Mouse (Mus musculus) heart, embryonic 15.5 days (tissue): Measurements from ENCODE around the gene Golga5. TPM values are rescaled to one million over a fixed set of nuclear protein-coding genes. Genes with fewer than 3 reads are reported as not detected.

ENCODE experiments used
- ATAC-seq: fragments of 200-750 bp; cut with Nextera tagmentation; replicated peaks from 2 replicates; pipeline ENCODE4 v1.8.0; 2017; ENCODE audit warnings: low read depth, moderate TSS enrichment; ENCODE audit not compliant: insufficient number of reproducible peaks, insufficient read depth, low FRiP score
- H3K27ac ChIP-seq: fragments of 300-500 bp; sonication (generic); 2 replicates; pipeline ENCODE4 v1.5.1; 2015; ENCODE audit warnings: mild to moderate bottlenecking, inconsistent platforms
- H3K27me3 ChIP-seq: fragments of 300-500 bp; sonication (generic); 2 replicates; pipeline ENCODE4 v1.6.1; 2015; ENCODE audit warnings: inconsistent platforms
- H3K36me3 ChIP-seq: fragments of 300-500 bp; sonication (generic); 2 replicates; pipeline ENCODE4 v1.6.1; 2015; ENCODE audit warnings: mild to moderate bottlenecking, inconsistent platforms
- H3K4me1 ChIP-seq: fragments of 300-500 bp; sonication (generic); replicated peaks from 2 replicates; pipeline ENCODE4 v1.6.1; 2015; ENCODE audit warnings: inconsistent platforms
- H3K4me2 ChIP-seq: fragments of 300-500 bp; sonication (generic); 2 replicates; pipeline ENCODE4 v1.6.1; 2015; ENCODE audit warnings: inconsistent platforms, mild to moderate bottlenecking, moderate library complexity
- H3K4me3 ChIP-seq: fragments of 300-500 bp; sonication (generic); 2 replicates; pipeline ENCODE4 v1.5.1; 2015; ENCODE audit warnings: mild to moderate bottlenecking, inconsistent platforms
- H3K9ac ChIP-seq: fragments of 300-500 bp; sonication (generic); 2 replicates; pipeline ENCODE4 v1.6.1; 2015; ENCODE audit warnings: mild to moderate bottlenecking, inconsistent platforms
- H3K9me3 ChIP-seq: fragments of 300-500 bp; sonication (generic); replicated peaks from 2 replicates; pipeline ENCODE4 v1.6.1; 2016; ENCODE audit warnings: inconsistent platforms
- WGBS: fragments of 180-500 bp; shearing (Covaris S2); methylation state at CpG from one replicate; pipeline ENCODE4 v1.1.7; 2015; ENCODE audit warnings: mixed read lengths; 5-methylcytosine and 5-hydroxymethylcytosine counted together
- polyA plus RNA-seq: library from polyadenylated mRNA; unstranded; fragments of >200 nt; fragmentation: Nextera tagmentation; extraction: Ambion mirVana; gene quantifications from 2 replicates; pipeline ENCODE4 v1.2.1, GENCODE M21; 2015

Golga5 gene
- polyA plus RNA-seq, 1 experiment from 2014 or later: 24.4 TPM

GRCm38 (mm10) chr12:102445436-102445835 is 23.5 kb upstream of the Golga5 start:
- 62% methylated on average over 4 of the region's 4 CpGs for WGBS
- no peak overlapping the region for H3K4me3 ChIP-seq

DNA sequence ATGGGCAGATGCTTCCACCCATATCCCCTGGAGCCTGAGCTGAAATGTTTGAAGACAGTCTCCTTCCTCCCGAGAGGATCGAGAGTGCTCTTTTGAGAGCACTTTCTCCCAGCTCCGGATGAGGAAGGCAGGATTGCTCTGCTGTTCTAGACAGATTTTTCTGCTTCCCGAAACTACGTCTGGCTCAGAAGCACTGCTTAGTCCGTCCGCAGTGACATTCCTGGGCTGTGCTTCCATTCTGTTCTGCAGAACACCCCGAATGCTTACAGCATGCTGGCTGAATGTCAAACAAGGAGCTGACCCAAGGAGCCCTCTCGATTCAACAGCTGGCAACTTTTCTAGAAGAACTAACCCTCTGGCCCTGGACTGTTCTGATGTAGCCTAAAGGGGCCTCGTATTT is 18.5 kb upstream of the Golga5 start:
- Histone ChIP-seq H3K4me2 (peak overlapping the region; percentile 7; the same call in 1 of the 2 replicates), H3K27ac (peak overlapping the region; percentile 49), H3K9ac (no peak overlapping the region), H3K36me3 (no peaks in the 10 kb centered on the region), H3K9me3 (no peaks in the 10 kb centered on the region), H3K4me1 (peaks cover 11% of the 10 kb centered on the region), H3K4me3 (no peak overlapping the region), H3K27me3 (no peaks in the 10 kb centered on the region)
- ATAC-seq: no peak
- 38% methylated on average over 10 of the region's 10 CpGs for WGBS

More at GRCm38 (mm10) chr12:102445436-102445835, 23.5 kb upstream of the Golga5 start:
- peaks cover 4% of the 10 kb centered on the region for H3K4me1 ChIP-seq
- H3K36me3 ChIP-seq: no peaks in the 10 kb centered on the region
- no peak overlapping the region for H3K4me2 ChIP-seq
- no peak overlapping the region for H3K27ac ChIP-seq
- no peak for ATAC-seq
- H3K27me3 ChIP-seq: no peaks in the 10 kb centered on the region
- no peaks in the 10 kb centered on the region for H3K9me3 ChIP-seq
- no peak overlapping the region for H3K9ac ChIP-seq

GRCm38 (mm10) chr12:102451126-102451851 is 17.6 kb upstream of the Golga5 start:
- H3K4me2 ChIP-seq: no peak overlapping the region
- H3K27me3 ChIP-seq: no peaks in the 10 kb centered on the region
- H3K9me3 ChIP-seq: no peaks in the 10 kb centered on the region
- H3K4me3 ChIP-seq: no peak overlapping the region
- H3K9ac ChIP-seq: no peak overlapping the region
- 63% methylated on average over 8 of the region's 8 CpGs for WGBS
- H3K27ac ChIP-seq: peak overlapping the region; percentile 49
- H3K36me3 ChIP-seq: no peaks in the 10 kb centered on the region
- no peak for ATAC-seq
- peaks cover 11% of the 10 kb centered on the region for H3K4me1 ChIP-seq

GRCm38 (mm10) chr12:102453581-102453980 is 15.4 kb upstream of the Golga5 start:
- H3K9me3 ChIP-seq: no peaks in the 10 kb centered on the region
- no peak overlapping the region for H3K4me2 ChIP-seq
- H3K9ac ChIP-seq: no peak overlapping the region
- H3K27me3 ChIP-seq: no peaks in the 10 kb centered on the region
- 46% methylated on average over 6 of the region's 6 CpGs for WGBS
- H3K27ac ChIP-seq: no peak overlapping the region; the same call in 1 of the 2 replicates
- no peaks in the 10 kb centered on the region for H3K36me3 ChIP-seq
- H3K4me1 ChIP-seq: peaks cover 11% of the 10 kb centered on the region
- ATAC-seq: no peak
- H3K4me3 ChIP-seq: no peak overlapping the region

DNA sequence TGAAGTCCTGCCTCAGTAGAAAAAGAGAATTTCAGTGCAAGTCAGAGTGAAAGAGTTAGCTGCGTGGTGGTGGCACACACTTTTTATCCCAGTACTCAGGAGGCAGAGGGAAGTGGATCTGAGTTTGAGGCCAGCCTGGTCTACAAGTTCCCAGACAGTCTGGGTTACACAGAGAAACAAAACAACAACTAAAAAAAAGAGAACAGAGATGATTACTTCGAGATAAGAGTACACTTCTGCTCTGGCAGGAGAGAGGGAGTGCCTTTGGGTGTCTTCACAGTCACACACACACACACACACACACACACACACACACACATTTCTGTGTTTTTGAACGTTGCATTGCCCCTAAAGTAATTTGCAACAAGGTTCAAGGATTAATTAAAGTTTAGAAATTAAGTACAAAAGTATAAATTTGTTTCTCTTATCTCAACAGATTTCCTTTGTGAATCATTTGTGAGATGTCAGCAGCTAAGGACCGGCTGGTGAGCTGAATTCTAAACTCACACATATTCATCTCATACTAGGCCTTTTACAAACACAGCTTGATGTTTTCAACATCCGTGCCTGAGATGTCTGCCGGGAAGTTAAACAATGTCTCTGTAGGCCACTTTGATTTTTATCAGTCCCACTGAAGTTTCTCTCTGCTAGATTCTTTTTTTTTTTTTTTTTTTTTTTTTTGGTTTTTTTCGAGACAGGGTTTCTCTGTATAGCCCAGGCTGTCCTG is 12.3 kb upstream of the Golga5 start:
- WGBS: 56% methylated on average over 7 of the region's 7 CpGs
- no peaks in the 10 kb centered on the region for H3K36me3 ChIP-seq
- H3K27ac ChIP-seq: no peak overlapping the region
- no peak for ATAC-seq
- H3K4me1 ChIP-seq: no peaks in the 10 kb centered on the region
- no peak overlapping the region for H3K9ac ChIP-seq
- no peak overlapping the region for H3K4me2 ChIP-seq
- H3K27me3 ChIP-seq: no peaks in the 10 kb centered on the region
- no peak overlapping the region for H3K4me3 ChIP-seq
- no peaks in the 10 kb centered on the region for H3K9me3 ChIP-seq

DNA sequence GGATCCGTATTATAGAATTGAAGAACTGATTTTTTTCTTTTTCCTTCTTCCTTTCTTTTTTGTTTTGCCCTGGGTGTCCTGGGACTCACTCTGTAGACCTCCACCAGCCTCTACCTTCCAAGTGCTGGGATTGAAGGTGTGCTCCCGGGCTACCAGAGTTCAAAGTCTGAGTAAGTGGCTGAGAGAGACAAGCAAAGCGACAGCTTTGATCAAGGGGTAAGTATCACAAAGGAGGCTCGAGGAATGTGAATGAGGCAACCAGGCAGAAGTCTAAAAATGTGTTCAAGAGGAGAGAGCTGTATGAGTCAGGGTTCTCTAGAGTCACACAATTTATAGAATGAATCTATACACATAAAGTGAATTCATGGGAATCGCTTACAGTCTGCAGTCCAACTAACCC is 8.9 kb upstream of the Golga5 start:
- Histone ChIP-seq H3K9me3 (no peaks in the 10 kb centered on the region), H3K27me3 (no peaks in the 10 kb centered on the region), H3K4me1 (no peaks in the 10 kb centered on the region), H3K27ac (no peak overlapping the region), H3K4me3 (no peak overlapping the region), H3K36me3 (no peaks in the 10 kb centered on the region), H3K9ac (no peak overlapping the region), H3K4me2 (no peak overlapping the region)
- 53% methylated on average over 5 of the region's 5 CpGs for WGBS
- ATAC-seq: no peak

DNA sequence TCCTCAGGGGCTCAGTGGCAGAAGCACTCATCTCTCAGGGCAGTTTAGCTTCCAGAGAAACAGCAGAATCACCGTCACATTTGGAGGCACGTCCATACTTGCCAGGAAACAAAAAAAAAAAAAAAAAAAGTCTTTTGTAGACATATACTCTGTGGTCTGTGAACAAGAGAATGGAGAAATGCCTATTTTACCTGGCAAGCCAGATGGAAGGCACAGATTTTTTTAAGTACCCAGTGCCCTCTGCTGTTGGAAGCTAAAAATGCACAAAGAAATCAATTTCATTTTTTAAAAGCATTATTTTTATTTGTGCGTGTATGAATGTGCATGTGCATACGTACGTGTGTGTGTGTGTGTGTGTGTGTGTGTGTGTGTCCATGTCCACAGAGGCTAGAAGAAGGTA is 7.8 kb upstream of the Golga5 start:
- no peaks in the 10 kb centered on the region for H3K27me3 ChIP-seq
- no peak overlapping the region for H3K27ac ChIP-seq
- no peak overlapping the region for H3K9ac ChIP-seq
- no peak for ATAC-seq
- H3K4me3 ChIP-seq: no peak overlapping the region
- H3K4me2 ChIP-seq: no peak overlapping the region
- H3K9me3 ChIP-seq: no peaks in the 10 kb centered on the region
- WGBS: 61% methylated on average over 5 of the region's 5 CpGs
- no peaks in the 10 kb centered on the region for H3K36me3 ChIP-seq
- no peaks in the 10 kb centered on the region for H3K4me1 ChIP-seq

DNA sequence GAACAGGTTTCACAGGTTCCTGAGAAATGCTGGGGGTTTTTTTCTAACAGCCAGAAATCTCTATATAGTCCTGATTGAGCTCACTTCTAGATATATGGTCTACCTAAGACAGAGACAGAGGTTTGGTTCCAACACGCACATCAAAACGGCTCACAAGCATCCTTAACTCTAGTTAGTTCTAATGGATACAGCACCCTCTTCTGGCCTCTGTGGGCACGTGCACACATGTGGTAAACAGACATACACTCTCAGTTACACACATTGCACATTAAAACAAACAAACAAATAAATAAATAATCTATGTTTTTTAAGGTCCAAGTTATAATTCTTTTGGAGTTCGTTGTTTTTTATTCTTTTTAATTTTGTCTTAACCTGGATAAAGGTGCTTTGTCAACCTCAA is 4.3 kb upstream of the Golga5 start:
- no peak overlapping the region for H3K9ac ChIP-seq
- H3K4me2 ChIP-seq: no peak overlapping the region
- H3K9me3 ChIP-seq: no peaks in the 10 kb centered on the region
- H3K36me3 ChIP-seq: no peaks in the 10 kb centered on the region
- H3K27me3 ChIP-seq: no peaks in the 10 kb centered on the region
- H3K27ac ChIP-seq: no peak overlapping the region
- no peak for ATAC-seq
- H3K4me1 ChIP-seq: peaks cover under 1% of the 10 kb centered on the region; the same call in 1 of the 2 replicates
- H3K4me3 ChIP-seq: no peak overlapping the region
- WGBS: 68% methylated on average over 4 of the region's 4 CpGs

GRCm38 (mm10) chr12:102468136-102468535 is 799 bp upstream of the Golga5 start:
- H3K4me3 ChIP-seq: no peak overlapping the region
- H3K27ac ChIP-seq: no peak overlapping the region
- H3K4me2 ChIP-seq: no peak overlapping the region
- H3K4me1 ChIP-seq: peaks cover 7% of the 10 kb centered on the region
- H3K9me3 ChIP-seq: no peaks in the 10 kb centered on the region
- 86% methylated on average over 1 of the region's 1 CpGs for WGBS
- H3K27me3 ChIP-seq: no peaks in the 10 kb centered on the region
- H3K9ac ChIP-seq: no peak overlapping the region
- H3K36me3 ChIP-seq: peaks cover 8% of the 10 kb centered on the region
- ATAC-seq: no peak

- H3K4me2 ChIP-seq: no peak overlapping the region
- 89% methylated on average over 7 of the region's 7 CpGs for WGBS
- peaks cover 47% of the 10 kb centered on the region for H3K36me3 ChIP-seq
- no peak overlapping the region for H3K27ac ChIP-seq
- H3K4me3 ChIP-seq: no peak overlapping the region
- no peak for ATAC-seq
- H3K27me3 ChIP-seq: no peaks in the 10 kb centered on the region
- H3K9me3 ChIP-seq: no peaks in the 10 kb centered on the region
- peaks cover 7% of the 10 kb centered on the region for H3K4me1 ChIP-seq
- no peak overlapping the region for H3K9ac ChIP-seq
Observed at GRCm38 (mm10) chr12:102474411-102474810, 5.5 kb downstream of the Golga5 start.

GRCm38 (mm10) chr12:102480481-102480880 is 11.5 kb downstream of the Golga5 start:
- 89% methylated on average over 4 of the region's 4 CpGs for WGBS
- H3K36me3 ChIP-seq: peaks cover 71% of the 10 kb centered on the region
- no peak for ATAC-seq

More at GRCm38 (mm10) chr12:102480481-102480880, 11.5 kb downstream of the Golga5 start:
- Histone ChIP-seq H3K9me3 (no peaks in the 10 kb centered on the region), H3K27me3 (no peaks in the 10 kb centered on the region), H3K4me2 (no peak overlapping the region), H3K27ac (no peak overlapping the region), H3K4me3 (no peak overlapping the region), H3K9ac (no peak overlapping the region), H3K4me1 (no peaks in the 10 kb centered on the region)
